Mouse (Mus musculus) common myeloid progenitor, adult 5-6 weeks (primary cell): Measurements from ENCODE around the gene Abca2. TPM values are rescaled to one million over a fixed set of nuclear protein-coding genes. Genes with fewer than 3 reads are reported as not detected.
"Not testable (repeated sequence)": the region's sequence is repeated elsewhere in the genome, so short reads cannot be mapped to it uniquely, and the experiment has no call there.

ENCODE experiments used
- ATAC-seq: replicated peaks from 2 replicates; pipeline ENCODE4 v1.8.0; 2016; ENCODE audit warnings: low read depth, mild to moderate bottlenecking, moderate TSS enrichment, inconsistent platforms; ENCODE audit not compliant: poor library complexity, severe bottlenecking
- total RNA-seq: library from RNA; stranded (forward); fragments of 200-1000, 187-1606 nt; gene quantifications from 2 replicates; pipeline ENCODE4 v1.2.3, GENCODE M21; 2017

The Abca2 gene
- 31.5 and 49.9 TPM in 2 replicates for total RNA-seq

DNA sequence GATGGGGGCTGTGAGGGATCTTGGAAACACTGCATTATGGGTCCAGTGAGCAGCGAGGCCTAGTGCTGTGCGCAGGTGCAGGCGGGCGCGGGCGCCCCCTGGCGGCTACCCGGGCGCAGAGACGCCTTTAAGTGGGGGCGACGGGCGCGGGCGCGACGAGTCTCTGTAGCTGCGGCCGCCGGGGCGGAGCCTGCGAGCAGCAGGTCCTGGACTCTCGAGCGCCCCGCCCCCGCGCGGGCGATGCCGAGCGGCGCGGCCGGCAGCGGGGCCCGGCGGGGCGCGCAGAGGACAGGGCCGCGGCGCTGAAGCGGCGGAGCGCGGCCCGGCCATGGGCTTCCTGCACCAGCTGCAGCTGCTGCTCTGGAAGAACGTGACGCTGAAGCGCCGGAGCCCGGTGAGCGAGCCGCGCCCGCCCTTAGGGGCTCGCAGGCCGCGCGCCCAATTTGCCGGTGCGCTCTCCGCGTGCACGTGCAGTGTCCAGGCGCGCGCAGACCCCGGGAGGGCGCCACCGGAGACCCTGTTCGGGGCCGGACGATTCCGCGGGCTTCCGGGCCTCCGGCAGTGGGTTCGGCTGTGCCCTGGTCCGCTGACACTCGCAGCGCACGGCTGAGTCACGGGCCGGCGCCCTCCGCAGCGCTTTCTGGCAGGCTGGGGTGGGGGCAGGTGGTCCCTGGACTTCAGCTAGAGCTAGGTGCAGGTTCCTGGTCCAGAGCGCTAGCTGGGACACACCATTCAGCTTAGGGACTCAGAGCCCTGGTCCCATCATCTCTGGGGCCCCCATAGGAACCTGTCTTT, at the start of gene Abca2:
Gene Abca2, plus strand, starts transcription at position 262 of the 795 bp plus-strand sequence.
- peak; percentile 51 for ATAC-seq

DNA sequence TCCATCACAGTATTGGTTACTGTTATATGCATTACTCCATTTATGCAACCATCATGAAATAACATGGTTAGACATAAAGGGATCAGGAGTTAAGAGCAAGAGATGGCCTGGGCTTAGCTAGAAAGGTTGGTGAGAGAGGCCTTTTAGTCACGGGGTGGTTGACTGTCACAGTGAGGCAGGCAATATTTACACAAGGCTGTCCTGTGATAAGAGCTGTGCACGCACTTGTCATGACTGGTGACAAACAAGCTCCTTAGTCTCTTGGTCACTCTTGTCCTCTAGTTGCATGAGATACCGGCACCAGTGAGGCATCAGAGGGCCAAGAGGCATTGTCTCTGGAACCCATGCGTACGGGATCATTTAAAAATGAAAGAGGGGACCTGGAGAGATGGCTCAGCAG, 44.0 kb upstream of the Abca2 start:
- ATAC-seq: no peak

DNA sequence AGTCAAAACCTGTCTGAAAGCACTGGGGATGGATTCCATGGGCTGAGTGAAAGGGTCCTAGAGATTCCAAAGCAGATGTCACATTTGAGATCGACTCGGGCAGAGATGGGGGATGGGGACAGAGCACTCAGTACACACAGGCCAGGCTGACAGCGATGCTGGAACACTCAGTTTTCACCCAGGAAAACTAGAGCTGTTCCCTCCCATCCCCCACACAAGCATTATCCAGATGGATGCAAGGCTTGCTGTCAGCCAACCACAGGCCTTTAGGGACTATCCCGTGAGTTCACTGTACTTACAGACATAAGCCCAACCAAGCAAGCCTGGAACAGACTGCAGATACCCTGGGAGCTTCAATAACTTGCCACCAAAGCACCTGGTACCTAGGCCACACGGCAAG, 37.2 kb upstream of the Abca2 start:
- no peak for ATAC-seq

DNA sequence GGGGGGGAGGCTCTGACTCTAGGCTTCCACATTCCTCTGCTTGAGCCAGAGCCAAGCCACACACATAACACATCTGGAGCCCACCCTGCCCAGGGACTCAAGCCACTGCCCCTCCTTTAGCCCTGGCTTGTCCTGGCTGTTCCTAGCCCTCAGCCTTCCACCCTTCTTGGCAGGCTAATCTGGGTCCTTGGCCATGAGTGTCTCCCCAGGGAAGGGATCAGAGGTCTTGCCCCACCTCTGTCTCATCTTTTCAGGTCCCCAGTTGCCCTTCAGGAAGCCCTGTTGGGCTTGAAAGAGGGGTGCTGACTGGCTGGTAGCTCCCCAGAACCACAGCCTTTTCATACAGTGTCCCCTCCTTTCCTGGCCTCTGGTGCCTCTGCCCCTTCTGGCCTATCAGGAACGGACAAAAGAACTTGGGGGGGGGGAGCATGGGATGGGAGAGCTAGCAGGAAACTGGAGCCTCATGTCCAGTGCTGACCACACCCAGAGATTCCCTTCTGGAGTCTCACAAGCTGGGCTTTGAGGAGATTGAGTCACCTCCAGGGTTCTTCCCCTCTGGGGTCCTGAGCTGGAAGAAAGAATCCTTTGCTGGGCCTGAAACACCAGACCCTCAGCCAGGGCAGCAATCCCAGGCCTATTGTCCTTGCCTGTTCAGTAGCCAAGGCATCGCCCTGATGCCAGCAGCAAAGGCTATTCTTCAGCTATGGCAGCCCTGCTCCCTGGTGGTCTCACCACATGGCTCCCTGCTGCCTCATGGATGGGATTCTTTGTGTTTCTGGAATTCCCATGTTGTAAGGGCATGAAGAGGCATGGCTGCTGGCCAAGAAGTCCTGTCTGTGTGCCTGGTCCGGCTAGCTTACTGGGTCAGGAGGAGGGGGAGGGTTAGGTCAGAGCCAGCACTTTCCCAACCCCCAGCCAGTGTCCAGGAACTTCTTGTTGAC, 34.0 kb upstream of the Abca2 start:
- ATAC-seq: no peak

DNA sequence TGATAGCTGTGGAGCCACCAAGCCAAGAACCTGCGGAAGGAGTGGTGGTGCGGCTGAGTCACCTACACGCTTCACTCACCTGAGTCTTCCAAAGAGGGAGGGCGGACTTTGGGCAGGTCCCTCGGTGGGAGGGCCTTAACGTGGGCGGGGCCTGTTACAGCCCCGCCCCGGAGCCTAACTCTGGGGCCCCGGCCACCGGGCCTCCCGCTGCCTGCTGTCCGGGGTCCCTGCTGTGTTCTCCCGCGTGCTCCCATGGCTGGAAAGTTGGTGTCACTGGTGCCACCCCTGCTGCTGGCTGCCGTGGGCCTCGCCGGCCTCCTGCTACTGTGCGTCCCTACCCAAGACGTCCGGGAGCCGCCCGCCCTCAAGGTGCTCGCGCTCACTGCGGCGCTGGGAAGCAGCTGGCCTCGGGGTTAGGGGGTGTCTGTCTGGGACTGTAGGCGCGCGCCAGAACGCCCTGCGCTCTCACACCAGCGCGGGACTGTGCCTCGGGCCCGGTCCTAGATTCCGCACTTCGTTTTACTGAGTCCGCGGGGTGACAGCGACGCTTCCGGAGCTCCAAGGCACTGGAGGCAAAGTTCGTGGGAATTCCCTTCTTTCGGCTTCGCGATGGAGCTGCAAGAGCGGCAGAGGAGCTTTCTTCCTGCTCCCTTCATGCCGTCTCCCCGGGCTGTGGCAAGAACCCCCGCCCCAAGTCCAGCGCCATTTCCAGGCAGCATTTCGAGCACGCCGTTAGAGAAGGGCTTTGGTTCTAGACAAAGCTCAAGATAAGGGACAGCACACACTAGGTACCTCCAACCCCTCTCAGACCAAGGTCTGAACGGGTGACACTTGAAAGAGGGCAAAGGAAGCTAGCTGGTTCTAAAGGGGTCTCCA, 32.5 kb upstream of the Abca2 start, which contains the start of gene Entpd2:
Gene Entpd2, plus strand, starts transcription at position 154 of the 876 bp plus-strand sequence.
- peak; percentile 15; the same call in 1 of the 2 replicates for ATAC-seq

DNA sequence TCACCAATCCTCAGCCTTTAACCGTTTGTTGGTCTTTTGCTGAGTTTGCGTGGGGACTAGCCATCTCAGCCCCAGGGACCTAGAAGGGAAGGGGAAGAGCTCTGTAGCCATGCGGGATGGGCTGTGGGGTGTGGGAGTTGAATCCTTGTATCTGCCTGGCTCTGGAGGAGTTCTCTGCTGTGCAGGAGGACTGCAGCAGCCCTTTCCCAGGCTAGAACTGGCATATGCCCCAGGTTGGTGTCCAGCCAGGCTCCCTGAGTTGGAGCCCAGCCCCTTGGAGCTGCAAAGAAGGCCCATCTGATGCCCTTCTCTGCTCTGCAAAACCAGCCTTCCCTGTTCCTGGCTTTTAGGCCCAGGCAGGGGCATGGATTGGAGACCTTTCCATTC, 31.9 kb upstream of the Abca2 start:
- ATAC-seq: no peak

DNA sequence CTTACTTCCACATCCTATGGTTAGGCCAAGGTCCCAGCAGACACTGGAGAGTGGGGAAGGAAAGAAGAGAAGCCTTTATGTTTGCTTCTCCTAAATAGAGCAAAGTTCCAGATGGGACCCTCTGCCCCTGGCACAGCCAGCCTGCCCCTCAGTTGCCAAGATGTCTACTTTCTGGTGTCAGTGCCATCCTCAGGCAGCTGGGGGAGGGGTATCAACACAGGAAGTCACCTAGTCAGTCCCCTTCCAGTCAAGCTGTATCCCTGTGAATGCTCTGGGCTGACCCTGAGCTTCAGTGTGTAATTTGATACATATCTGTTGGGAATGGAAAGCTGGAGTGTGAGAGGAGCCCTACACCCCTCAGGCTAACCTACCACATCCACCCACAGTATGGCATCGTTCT, 31.5 kb upstream of the Abca2 start:
- no peak for ATAC-seq

DNA sequence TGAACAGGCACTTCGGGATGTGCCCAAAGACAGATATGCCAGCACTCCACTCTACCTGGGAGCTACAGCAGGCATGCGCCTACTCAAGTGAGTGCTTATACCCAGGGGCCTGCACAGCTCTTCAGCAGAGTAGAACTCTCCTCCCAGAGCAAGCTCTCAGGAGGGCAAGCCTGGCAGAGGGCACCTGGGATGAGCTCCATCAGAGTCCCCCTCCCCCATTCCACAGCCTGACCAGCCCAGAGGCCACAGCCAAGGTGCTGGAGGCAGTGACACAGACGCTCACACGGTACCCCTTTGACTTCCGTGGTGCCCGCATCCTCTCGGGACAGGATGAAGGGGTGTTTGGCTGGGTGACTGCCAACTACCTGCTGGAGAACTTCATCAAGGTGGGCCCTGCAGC, 30.4 kb upstream of the Abca2 start:
- ATAC-seq: no peak

DNA sequence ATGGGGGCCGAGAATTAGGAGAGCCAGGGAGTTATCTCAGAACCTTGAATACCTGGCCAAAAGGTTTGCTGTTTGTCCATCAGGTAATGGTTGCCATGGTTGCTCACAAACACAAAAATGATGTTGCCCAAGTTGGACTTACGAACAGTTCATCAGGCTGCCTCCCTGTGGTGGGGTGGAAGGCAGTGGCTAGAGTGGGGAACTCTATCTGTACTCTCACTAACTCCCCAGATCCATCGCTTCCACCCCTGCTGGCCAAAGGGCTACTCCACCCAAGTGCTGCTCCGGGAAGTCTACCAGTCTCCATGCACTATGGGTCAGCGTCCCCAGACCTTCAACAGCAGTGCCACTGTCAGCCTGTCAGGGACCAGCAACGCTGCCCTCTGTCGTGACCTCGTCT, 29.5 kb upstream of the Abca2 start, which contains the start of gene Npdc1:
Gene Npdc1, plus strand, starts transcription at position 301 of the 400 bp plus-strand sequence.
- ATAC-seq: no peak

DNA sequence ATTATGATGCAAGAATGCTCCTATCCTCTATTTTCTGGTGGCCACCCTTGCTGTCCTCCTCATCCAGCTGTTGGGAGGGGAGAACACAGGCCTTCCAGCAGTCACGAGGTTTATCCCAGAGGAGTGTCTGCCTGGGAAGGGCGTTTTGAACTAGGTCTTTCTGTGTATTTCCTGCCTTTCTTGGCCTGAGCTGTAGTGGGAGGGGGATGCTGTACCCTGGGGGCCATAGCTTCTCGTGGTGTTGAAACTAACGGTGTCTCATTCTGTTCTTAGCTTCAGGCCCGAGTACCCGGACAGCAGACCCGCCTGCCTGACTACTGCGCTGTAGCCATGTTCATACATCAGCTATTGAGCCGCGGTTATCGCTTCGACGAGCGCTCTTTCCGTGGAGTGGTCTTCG, 28.2 kb upstream of the Abca2 start:
- ATAC-seq: no peak

DNA sequence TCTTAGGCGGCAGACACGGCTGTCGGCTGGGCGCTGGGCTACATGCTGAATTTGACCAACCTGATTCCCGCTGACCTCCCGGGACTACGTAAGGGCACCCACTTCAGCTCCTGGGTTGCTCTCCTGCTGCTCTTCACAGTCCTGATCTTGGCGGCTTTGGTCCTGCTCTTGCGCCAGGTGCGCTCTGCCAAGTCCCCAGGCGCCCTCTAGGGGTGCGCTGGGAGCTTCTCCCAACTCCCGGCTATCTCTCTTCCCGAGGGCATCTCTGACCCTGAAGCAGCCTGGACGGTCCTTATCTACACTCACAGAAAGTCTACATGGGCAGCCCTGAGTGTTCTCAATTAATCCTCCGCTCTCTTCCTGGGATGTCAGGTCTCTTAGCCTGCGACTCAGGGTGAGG, 27.7 kb upstream of the Abca2 start:
- 0 out of 2 replicates have a peak, but pooled peaks have one; percentile 27 for ATAC-seq

DNA sequence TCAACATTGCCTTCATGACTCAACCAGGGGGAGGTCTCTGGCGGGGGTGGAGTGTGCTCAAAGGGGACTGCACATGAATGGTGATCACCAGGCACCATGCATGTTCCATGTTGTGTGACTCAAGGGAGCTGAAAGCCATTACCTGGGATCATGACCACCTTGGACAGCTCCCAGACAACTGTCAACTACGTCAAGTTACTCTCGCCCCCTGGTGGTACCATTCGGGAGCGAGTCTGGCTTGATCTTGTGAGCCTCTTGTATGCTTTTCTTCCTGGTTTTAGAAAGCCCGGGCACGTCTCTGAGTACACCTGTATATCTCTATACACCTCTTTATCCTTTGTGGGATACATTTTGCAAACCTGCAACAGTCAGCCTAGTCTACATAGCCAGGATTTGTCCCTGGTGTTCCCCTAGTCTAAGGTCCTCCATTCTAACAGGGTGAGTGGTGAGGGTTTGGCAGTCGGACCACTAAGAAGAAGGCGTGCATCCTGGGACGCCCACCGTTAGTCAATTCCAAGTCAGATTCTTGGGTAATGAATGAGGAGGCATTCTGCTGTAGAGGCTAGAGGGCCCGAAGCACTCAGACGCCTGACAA, 26.0 kb upstream of the Abca2 start:
- peak; percentile 75 for ATAC-seq

DNA sequence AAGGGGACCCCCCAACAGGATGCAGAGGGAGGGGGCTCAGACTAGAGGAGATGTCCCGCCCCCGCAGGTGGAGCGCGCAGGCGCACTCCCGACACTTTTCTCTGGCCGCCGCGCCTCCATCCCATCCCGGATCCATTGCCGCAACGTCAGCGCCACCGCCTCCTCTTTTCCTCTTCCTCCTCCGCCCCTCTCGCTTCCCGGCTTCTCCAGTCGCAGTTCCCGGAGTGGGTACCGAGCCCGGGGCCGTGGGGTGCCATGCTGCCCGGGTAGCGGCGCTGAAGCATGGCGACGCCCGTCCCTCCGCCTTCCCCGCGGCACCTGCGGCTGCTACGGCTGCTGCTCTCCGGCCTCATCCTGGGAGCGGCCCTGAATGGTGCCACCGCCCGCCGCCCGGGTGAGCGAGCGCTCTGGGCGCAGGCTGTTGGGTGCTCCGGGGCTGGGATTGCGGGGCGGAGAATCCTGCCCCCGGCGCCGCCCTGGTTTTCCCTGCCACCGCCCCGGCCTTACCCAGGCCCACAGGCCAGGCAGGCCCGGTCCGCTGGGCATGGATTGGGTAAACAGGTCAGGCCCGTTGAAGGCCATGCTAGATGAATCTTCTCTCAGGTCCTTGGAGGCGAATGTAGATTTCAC, 25.4 kb upstream of the Abca2 start:
- no peak; the same call in 1 of the 2 replicates for ATAC-seq

DNA sequence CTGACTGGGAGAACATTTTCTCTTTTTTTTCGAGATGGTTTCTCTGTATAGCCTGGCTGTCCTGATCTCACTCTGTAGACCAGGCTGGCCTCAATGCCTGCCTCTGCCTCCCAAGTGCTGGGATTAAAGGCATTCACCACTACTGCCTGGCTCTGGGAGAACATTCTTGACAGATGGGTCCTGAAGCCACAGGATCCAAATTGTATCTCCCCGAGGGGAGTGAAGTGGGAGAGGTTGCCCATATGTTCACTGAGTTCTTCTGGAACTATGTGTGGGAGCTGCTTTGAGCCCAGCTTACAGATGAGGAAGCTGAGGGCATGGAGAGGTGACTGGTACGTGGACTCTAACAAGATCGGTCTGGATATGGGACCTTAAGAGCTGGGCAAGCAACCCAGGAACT, 24.5 kb upstream of the Abca2 start:
- ATAC-seq: no peak

DNA sequence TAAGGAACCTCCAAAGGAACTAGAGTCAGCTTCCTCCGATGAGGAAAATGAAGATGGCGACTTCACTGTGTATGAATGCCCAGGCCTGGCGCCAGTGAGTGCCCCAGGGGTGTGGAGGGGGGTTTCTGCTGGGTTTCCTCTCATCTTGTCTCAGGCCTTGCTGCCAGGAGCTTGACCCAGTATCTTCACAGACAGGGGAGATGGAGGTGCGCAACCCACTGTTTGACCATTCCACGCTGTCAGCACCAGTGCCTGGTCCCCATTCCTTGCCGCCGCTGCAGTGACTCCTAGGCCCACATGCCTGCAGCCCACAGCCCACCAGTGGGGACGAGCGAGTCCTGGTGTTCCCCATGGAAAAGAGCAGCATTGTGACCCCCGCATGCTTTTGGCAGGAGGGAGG, 19.6 kb upstream of the Abca2 start:
- ATAC-seq: no peak

DNA sequence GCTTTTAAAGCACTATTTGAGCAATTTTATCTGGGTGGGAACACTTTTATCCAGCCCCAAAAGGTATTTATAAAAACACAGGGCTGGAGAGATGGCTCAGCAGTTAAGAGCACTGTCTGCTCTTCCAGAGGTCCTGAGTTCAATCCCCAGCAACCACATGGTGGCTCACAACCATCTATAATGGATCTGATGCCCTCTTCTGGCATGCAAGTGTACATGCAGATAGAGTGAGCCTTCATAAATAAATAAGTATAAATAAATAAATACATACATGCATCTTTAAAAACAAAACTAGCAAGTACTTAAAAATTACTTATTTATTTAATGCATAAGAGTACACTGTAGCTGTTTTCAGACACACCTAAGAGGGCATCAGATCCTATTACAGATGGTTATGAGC, 15.1 kb upstream of the Abca2 start:
- ATAC-seq: not testable (repeated sequence)

DNA sequence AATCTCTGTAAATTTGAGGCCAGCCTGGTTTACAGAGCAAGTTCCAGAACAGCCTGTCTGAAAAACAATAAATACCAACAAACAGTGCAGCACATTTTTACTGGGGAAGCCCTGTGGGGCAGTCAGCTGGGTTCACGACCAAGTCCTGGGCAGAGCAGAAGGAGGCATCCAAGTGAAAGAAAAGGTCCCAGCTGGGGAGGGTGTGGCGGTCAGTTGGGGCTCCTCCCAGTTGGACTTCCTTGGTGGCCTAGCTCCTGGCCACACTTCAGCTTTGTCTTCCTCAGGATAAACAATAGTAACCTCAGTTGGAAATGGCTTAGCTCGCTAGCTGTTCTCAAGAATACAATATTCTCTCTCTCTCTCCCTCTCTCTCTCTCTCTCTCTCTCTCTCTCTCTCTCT, 11.1 kb upstream of the Abca2 start:
- ATAC-seq: no peak

DNA sequence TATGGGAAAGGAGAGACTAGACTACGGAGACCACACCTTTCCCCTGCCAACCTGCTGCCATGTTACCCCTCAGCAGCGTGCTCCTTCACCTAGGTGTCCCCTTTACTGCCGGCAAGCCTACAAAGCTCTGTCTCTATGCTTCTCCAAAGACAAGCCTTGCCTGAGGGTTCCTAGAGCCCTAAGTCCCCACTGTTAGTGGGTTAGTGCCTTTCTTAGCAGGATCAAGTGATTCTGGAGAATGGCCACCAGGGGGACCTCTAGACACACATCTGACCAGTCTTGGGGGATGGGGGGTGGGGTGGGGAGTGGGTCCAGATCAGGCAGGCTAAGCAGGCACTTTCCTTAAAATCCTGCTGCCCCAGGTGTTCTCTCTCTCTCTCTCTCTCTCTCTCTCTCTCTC, 6.6 kb upstream of the Abca2 start:
- ATAC-seq: 0 out of 2 replicates have a peak, but pooled peaks have one; percentile 19
